Mouse (Mus musculus) megakaryocyte-erythroid progenitor cell, adult 5 weeks (primary cell): ENCODE measurements around the gene Dnajc13. TPM values are rescaled to one million over a fixed set of nuclear protein-coding genes. Genes with fewer than 3 reads are reported as not detected.

ENCODE experiments used
- polyA plus RNA-seq: library from polyadenylated mRNA; stranded (reverse); fragments of >175 nt; gene quantifications from 2 replicates; pipeline ENCODE4 v1.2.3, GENCODE M21; 2012

Gene Dnajc13
- polyA plus RNA-seq = 38.9 and 42.2 TPM in 2 replicates

DNA sequence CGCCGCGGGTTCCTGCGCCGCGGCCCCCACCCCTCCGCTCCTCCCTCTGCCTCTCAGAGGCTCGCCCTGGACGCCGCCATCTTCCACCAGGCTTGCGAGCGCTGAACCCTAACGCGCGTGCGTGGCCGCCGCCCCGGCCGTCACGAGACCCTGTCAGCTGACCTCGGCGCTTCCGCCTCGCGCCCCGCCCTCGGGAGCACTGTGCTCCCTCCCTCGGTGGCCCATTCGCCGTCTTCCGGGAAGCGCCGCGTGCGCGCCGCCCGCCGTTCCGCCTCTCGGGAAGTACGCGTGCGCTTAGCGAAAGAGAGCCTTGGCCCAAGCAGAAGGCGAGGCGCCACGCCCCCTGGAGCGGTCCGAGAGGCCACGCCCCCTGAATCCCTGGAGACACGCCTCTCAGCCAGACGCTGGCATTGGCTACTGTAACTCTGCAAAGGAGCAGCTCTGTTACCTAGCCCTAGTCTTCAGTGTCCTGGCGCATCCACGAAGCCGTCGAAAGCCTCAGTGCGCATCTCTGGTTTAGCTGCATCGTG is at the start of gene Dnajc13:
Dnajc13 (minus strand) TSS at position 108 of the 530 bp plus-strand sequence.

DNA sequence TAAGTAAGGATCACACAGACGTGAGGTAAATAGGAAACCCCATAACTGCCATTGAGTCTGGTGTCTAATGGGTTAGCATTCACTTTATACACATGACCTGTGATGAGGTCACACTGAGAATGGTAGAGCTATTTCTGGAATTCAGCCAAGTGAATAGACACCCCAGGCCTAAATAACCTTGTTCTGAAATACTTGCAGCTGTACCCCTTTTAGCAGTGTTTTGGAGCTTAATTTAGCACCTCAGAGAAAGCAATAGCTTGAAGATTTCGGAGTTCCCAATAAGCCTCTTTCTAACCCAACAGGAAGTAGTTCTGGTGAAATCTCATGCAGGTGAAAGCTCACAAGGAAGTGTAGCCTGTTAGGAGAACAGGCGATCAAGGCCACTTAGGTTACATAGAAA is 135.9 kb downstream of the Dnajc13 start, which contains the start of gene Ackr4:
Ackr4 (minus strand) TSS at position 101 of the 400 bp plus-strand sequence.

Other genes with a start within 250 kb of the Dnajc13 start
- gene Gm28305, start 222.3 kb downstream of the Dnajc13 start, polyA plus RNA-seq = not detected in 2 replicates
- 10.5 and 14.9 TPM in 2 replicates for gene Uba5, start 199.8 kb downstream of the Dnajc13 start, polyA plus RNA-seq
- gene Acad11, start 199.6 kb downstream of the Dnajc13 start, polyA plus RNA-seq = 6.5 and 9.8 TPM in 2 replicates
- gene Ackr4, start 136.0 kb downstream of the Dnajc13 start, polyA plus RNA-seq = 0.05 TPM in 1 of 2 replicates, not detected in the other
- 0.81 and 1.6 TPM in 2 replicates for gene Acpp, start 74.8 kb upstream of the Dnajc13 start, polyA plus RNA-seq